Mouse (Mus musculus) bone marrow macrophage, adult 2 months (primary cell): ENCODE results near the gene Nsg2. TPM values are rescaled to one million over a fixed set of nuclear protein-coding genes. Genes with fewer than 3 reads are reported as not detected.

Experiments
- H3K27ac ChIP-seq: 2 replicates; pipeline ENCODE4 v1.5.1; 2012; ENCODE audit warnings: low read depth, low read length; ENCODE audit not compliant: insufficient read depth
- H3K4me1 ChIP-seq: 2 replicates; pipeline ENCODE4 v1.6.1; 2012; ENCODE audit warnings: low read length; ENCODE audit not compliant: control insufficient read depth, insufficient read depth
- H3K4me3 ChIP-seq: 2 replicates; pipeline ENCODE4 v1.5.1; 2012; ENCODE audit warnings: mild to moderate bottlenecking, low read length, moderate library complexity; ENCODE audit not compliant: insufficient read depth
- CTCF ChIP-seq: IDR thresholded peaks from 2 replicates; pipeline ENCODE4 v1.5.1; 2012; ENCODE audit warnings: low read depth, mild to moderate bottlenecking, low read length, moderate library complexity
- POLR2A ChIP-seq: IDR thresholded peaks from 2 replicates; pipeline ENCODE4 v1.6.1; 2012; ENCODE audit warnings: mild to moderate bottlenecking, low read depth, low read length, borderline replicate concordance
- polyA plus RNA-seq: library from polyadenylated mRNA; stranded (reverse); fragments of >200 nt; gene quantifications from 2 replicates; pipeline ENCODE4 v1.2.4, GENCODE M21; 2012; ENCODE audit not compliant: missing spikeins, insufficient read depth, insufficient read length

The Nsg2 gene
- polyA plus RNA-seq, 1 experiment: not detected

- TF ChIP-seq POLR2A (no peak), CTCF (no peak)
- H3K4me3 ChIP-seq: no peak overlapping the region
- no peaks in the 10 kb centered on the region for H3K4me1 ChIP-seq
- no peak overlapping the region for H3K27ac ChIP-seq
Observed at GRCm38 (mm10) chr11:32106647-32106985, 106.4 kb downstream of the Nsg2 start.

GRCm38 (mm10) chr11:32108441-32108840 lies 108.2 kb downstream of the Nsg2 start:
- no peak overlapping the region for H3K27ac ChIP-seq
- H3K4me1 ChIP-seq: no peaks in the 10 kb centered on the region
- H3K4me3 ChIP-seq: no peak overlapping the region
- no peak for TF ChIP-seq POLR2A
- TF ChIP-seq CTCF: no peak

Other genes with a start within 250 kb of the Nsg2 start
- 43.4 and 46.6 TPM in 2 replicates for gene Cpeb4, start 128.3 kb upstream of the Nsg2 start, polyA plus RNA-seq
- gene 4930524B15Rik, start 34.9 kb upstream of the Nsg2 start, polyA plus RNA-seq: not detected in 2 replicates
- gene Il9r, start 199.8 kb downstream of the Nsg2 start, polyA plus RNA-seq: not detected in 2 replicates
- 29.6 and 40.2 TPM in 2 replicates for gene Snrnp25, start 205.0 kb downstream of the Nsg2 start, polyA plus RNA-seq
- gene Rhbdf1, start 221.8 kb downstream of the Nsg2 start, polyA plus RNA-seq: 3.4 and 4.7 TPM in 2 replicates
- gene Mpg, start 226.0 kb downstream of the Nsg2 start, polyA plus RNA-seq: 13.8 and 15.3 TPM in 2 replicates